Mouse (Mus musculus): ENCODE data around the gene Ndufc2. TPM values are rescaled to one million over a fixed set of nuclear protein-coding genes. Genes with fewer than 3 reads are reported as not detected.

Gene Ndufc2
- 250 and 280 TPM in 2 replicates for total RNA-seq (2012; rRNA removed)
- 100 to 1,000 TPM in 1 of 2 experiments, not detected in 1; 242 TPM for polyA plus RNA-seq (2012; ENCODE audit: insufficient read depth in 1 of 2, insufficient read length in 2 of 2, low read depth in 1 of 2, low replicate concordance in 2 of 2, missing spikeins in 1 of 2)

DNA sequence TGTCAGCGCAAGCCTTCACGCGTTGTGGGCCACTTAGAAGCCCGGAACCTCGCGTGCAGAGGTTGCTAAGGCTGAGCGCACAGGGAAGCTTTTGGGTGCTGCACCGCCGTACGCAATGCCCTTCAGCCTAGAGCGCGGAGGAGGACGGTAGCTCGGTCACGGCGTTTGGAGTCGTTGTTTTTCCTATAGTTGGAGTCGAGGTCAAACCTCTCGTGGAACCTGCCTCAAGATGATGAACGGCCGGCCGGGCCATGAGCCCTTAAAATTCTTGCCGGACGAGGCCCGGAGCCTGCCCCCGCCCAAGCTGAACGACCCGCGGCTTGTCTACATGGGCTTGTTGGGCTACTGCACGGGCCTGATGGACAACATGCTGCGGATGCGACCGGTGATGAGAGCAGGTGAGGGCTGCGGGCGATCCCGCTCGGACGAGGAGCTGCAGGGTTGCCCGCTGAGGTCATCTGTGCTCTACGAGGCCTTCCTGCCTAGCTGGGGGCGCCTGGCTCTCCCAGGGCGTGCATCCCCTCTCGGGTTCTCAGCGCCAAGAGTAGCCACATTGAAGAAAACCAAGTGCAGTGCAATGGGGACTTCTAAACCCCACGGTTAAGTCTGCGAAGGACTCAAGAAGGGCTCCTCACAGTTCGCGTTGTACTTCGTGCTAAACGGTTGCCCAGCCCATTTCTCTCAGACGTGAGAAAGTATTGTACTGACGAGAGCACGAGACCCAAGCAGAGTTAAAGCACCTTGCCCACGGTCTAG, at the start of gene Ndufc2:
Gene Ndufc2 (plus strand): TSS at position 44 of the 756 bp plus-strand sequence.
- Histone ChIP-seq H3K4me1 (ENCODE audit: control insufficient read depth in 1 of 2, insufficient read depth in 2 of 2, low read length in 2 of 2) (peaks cover 0 to 11% of the 10 kb centered on the region in 2 experiments; a peak in 2 of 4 replicates), H3K36me3 (ENCODE audit: control insufficient read depth in 1 of 2, insufficient read depth in 2 of 2, low read length in 2 of 2) (peaks cover 1 to 2% of the 10 kb centered on the region in 2 experiments; a peak in 1 of 4 replicates), H3K9ac (ENCODE audit: control insufficient read depth, low read depth, low read length, poor library complexity, severe bottlenecking) (peak within 1 kb of the TSS; percentile 93), H3K9me3 (replicated peaks; ENCODE audit: insufficient read depth, low read length) (no peaks in the 10 kb centered on the region), H3K27me3 (ENCODE audit: control insufficient read depth in 1 of 2, insufficient read depth in 2 of 2, low read length in 2 of 2) (no peaks in the 10 kb centered on the region), H3K27ac (ENCODE audit: control insufficient read depth, low read depth, low read length) (peak within 1 kb of the TSS; percentile 60), H3K79me2 (ENCODE audit: control insufficient read depth, insufficient read depth, low read length, poor library complexity) (peaks cover 38% of the 10 kb centered on the region), H3K4me3 (ENCODE audit: control insufficient read depth in 1 of 2, insufficient read depth in 1 of 2, low read depth in 2 of 2, low read length in 2 of 2) (peak within 1 kb of the TSS; percentile 81 to 93)
- peak; percentile 94 for DNase-seq (ENCODE audit: low read depth, low spot score)
- TF ChIP-seq SIN3A (IDR thresholded peaks at IDR 0.05; ENCODE audit: low read length) (peak; percentile 82), TCF12 (IDR thresholded peaks at IDR 0.05; ENCODE audit: low read depth, low read length) (peak; percentile 91), GATA1 (IDR thresholded peaks at IDR 0.05; ENCODE audit: low read depth, low read length) (no peak), MYB (IDR thresholded peaks at IDR 0.05; ENCODE audit: low read depth, low read length) (no peak), TBP (IDR thresholded peaks at IDR 0.05; ENCODE audit: low read depth, low read length) (peak; percentile 96), RCOR1 (IDR thresholded peaks at IDR 0.05; ENCODE audit: low read depth, low read length) (no peak), BHLHE40 (IDR thresholded peaks at IDR 0.05; ENCODE audit: borderline replicate concordance, low read depth, low read length) (no peak), ZMIZ1 (IDR thresholded peaks at IDR 0.05; ENCODE audit: low read depth, low read length) (peak; percentile 79; the same call in 1 of the 2 replicates), NELFE (IDR thresholded peaks at IDR 0.05; ENCODE audit: low read depth, low read length) (peak; percentile 91), MAX (IDR thresholded peaks at IDR 0.05; ENCODE audit: low read length) (no peak; the same call in 1 of the 2 replicates), ZKSCAN1 (IDR thresholded peaks at IDR 0.05; ENCODE audit: low read depth, low read length) (no peak), ELF1 (IDR thresholded peaks at IDR 0.05; ENCODE audit: low read depth, low read length) (0 out of 2 replicates have a peak, but pooled peaks have one; percentile 38), POLR2AphosphoS2 (IDR thresholded peaks at IDR 0.05; ENCODE audit: low read length) (peak; percentile 75), MYC (IDR thresholded peaks at IDR 0.05; ENCODE audit: low read depth, low read length) (peak; percentile 43; the same call in 1 of the 2 replicates), MXI1 (IDR thresholded peaks at IDR 0.05; ENCODE audit: low read depth, low read length) (0 out of 2 replicates have a peak, but pooled peaks have one; percentile 52), JUND (IDR thresholded peaks at IDR 0.05; ENCODE audit: low read depth, low read length) (no peak), USF2 (IDR thresholded peaks at IDR 0.05; ENCODE audit: borderline replicate concordance in 1 of 2, insufficient read depth in 1 of 2, low read depth in 1 of 2, low read length in 2 of 2) (no peak), MAZ (IDR thresholded peaks at IDR 0.05; ENCODE audit: low read depth, low read length) (peak; percentile 66; the same call in 1 of the 2 replicates), POLR2A (IDR thresholded peaks at IDR 0.05; ENCODE audit: control insufficient read depth in 1 of 2, insufficient read depth in 1 of 2, low read depth in 1 of 2, low read length in 2 of 2, poor library complexity in 1 of 2) (peak; percentile 85 to 96; a peak in 3 of 4 replicates), NRF1 (IDR thresholded peaks at IDR 0.05; ENCODE audit: insufficient read depth, low read depth, low read length, poor library complexity, severe bottlenecking) (no peak), CHD1 (IDR thresholded peaks at IDR 0.05; ENCODE audit: low read depth, low read length) (0 out of 2 replicates have a peak, but pooled peaks have one; percentile 14), GABPA (IDR thresholded peaks at IDR 0.05; ENCODE audit: low read depth, low read length) (no peak), HCFC1 (IDR thresholded peaks at IDR 0.05; ENCODE audit: low read depth, low read length) (peak; percentile 86)
